Mouse (Mus musculus) mouse embryonic stem cell (cell line): ENCODE measurements around the gene Gcdh.

Experiments used
- in situ Hi-C, 2 experiments: fragments of 300-500 bp; cut with MboI; formaldehyde crosslinking; loops; 1 replicate in 1 of 2; 3 replicates in 1 of 2; pipeline ENCODE4 v1.14.3; 2019 to 2020; ENCODE audit warnings: low sequenced_read_pairs in 2 of 2, low pct_unique_long_range_greater_than_20kb in 1 of 2, mixed read lengths in 1 of 2; ENCODE audit not compliant: unreplicated experiment in 1 of 2

The Gcdh gene

GRCm38 (mm10) chr8:84893709-84894134, at the start of gene Gcdh:
TSS of gene Gcdh (minus strand) at chr8:84893921.
- in situ Hi-C loops, result no loop called here

- in situ Hi-C loops, result no loop called here
Observed at GRCm38 (mm10) chr8:84937620-84938485, 44.1 kb upstream of the Gcdh start.

- in situ Hi-C loops, result no loop called here
Observed at GRCm38 (mm10) chr8:84936962-84937546, 43.3 kb upstream of the Gcdh start, which contains the start of gene Mast1. TSS of gene Mast1 (minus strand) at chr8:84937359.

- in situ Hi-C loops, result no loop called here
Observed at GRCm38 (mm10) chr8:84936041-84936961, 42.6 kb upstream of the Gcdh start.

- in situ Hi-C loops, result no loop called here
Observed at GRCm38 (mm10) chr8:84935489-84935888, 41.8 kb upstream of the Gcdh start.

- in situ Hi-C loops, result no loop called here
Observed at GRCm38 (mm10) chr8:84934860-84935259, 41.1 kb upstream of the Gcdh start.

- in situ Hi-C loops, result no loop called here
Observed at GRCm38 (mm10) chr8:84933767-84934559, 40.2 kb upstream of the Gcdh start.

GRCm38 (mm10) chr8:84930582-84930981, 36.9 kb upstream of the Gcdh start:
- in situ Hi-C loops, result no loop called here

GRCm38 (mm10) chr8:84928456-84929306, 35.0 kb upstream of the Gcdh start:
- in situ Hi-C loops, result no loop called here

GRCm38 (mm10) chr8:84927513-84927912, 33.8 kb upstream of the Gcdh start:
- in situ Hi-C loops, result no loop called here

- in situ Hi-C loops, result no loop called here
Observed at GRCm38 (mm10) chr8:84925557-84925956, 31.8 kb upstream of the Gcdh start.

- in situ Hi-C loops, result no loop called here
Observed at GRCm38 (mm10) chr8:84921596-84921995, 27.9 kb upstream of the Gcdh start.

- in situ Hi-C loops, result no loop called here
Observed at GRCm38 (mm10) chr8:84918646-84919045, 24.9 kb upstream of the Gcdh start.

GRCm38 (mm10) chr8:84917781-84918180, 24.1 kb upstream of the Gcdh start:
- in situ Hi-C loops, result no loop called here

GRCm38 (mm10) chr8:84915269-84915668, 21.5 kb upstream of the Gcdh start:
- in situ Hi-C loops, result no loop called here

- in situ Hi-C loops, result no loop called here
Observed at GRCm38 (mm10) chr8:84913960-84914359, 20.2 kb upstream of the Gcdh start.

GRCm38 (mm10) chr8:84913502-84913900, 19.8 kb upstream of the Gcdh start:
- in situ Hi-C loops, result no loop called here
